Mouse (Mus musculus): ENCODE results near the gene Lrrc4.
A peak's percentile ranks its signal among the peaks of the same experiment; 100 is the strongest.

The Lrrc4 gene

GRCm38 (mm10) chr6:28825894-28826293, 5.7 kb downstream of the Lrrc4 start:
- DNase-seq (ENCODE audit: low spot score): no peak

GRCm38 (mm10) chr6:28823802-28824201, 7.7 kb downstream of the Lrrc4 start:
- no peak for DNase-seq (ENCODE audit: low spot score)

GRCm38 (mm10) chr6:28823375-28823774, 8.2 kb downstream of the Lrrc4 start:
- no peak for DNase-seq (ENCODE audit: low spot score)

GRCm38 (mm10) chr6:28822296-28822695, 9.3 kb downstream of the Lrrc4 start:
- no peak for DNase-seq (ENCODE audit: low spot score)

GRCm38 (mm10) chr6:28819509-28820358, 11.8 kb downstream of the Lrrc4 start:
- DNase-seq (ENCODE audit: low spot score): no peak

- DNase-seq (ENCODE audit: low spot score): peak; percentile 10
Observed at GRCm38 (mm10) chr6:28817039-28817438, 14.5 kb downstream of the Lrrc4 start.

- DNase-seq (ENCODE audit: low spot score): no peak
Observed at GRCm38 (mm10) chr6:28814895-28815294, 16.7 kb downstream of the Lrrc4 start.

- DNase-seq (ENCODE audit: low spot score): no peak
Observed at GRCm38 (mm10) chr6:28813057-28813456, 18.5 kb downstream of the Lrrc4 start.

GRCm38 (mm10) chr6:28804751-28805150, 26.8 kb downstream of the Lrrc4 start:
- no peak for DNase-seq (ENCODE audit: low spot score)

- no peak for DNase-seq (ENCODE audit: low spot score)
Observed at GRCm38 (mm10) chr6:28803678-28804279, 27.8 kb downstream of the Lrrc4 start.

- DNase-seq (ENCODE audit: low spot score): no peak
Observed at GRCm38 (mm10) chr6:28800976-28801375, 30.6 kb downstream of the Lrrc4 start.

GRCm38 (mm10) chr6:28799818-28800217, 31.7 kb downstream of the Lrrc4 start:
- DNase-seq (ENCODE audit: low spot score): no peak

- DNase-seq (ENCODE audit: low spot score): no peak
Observed at GRCm38 (mm10) chr6:28795792-28796515, 35.6 kb downstream of the Lrrc4 start.

- DNase-seq (ENCODE audit: low spot score): no peak
Observed at GRCm38 (mm10) chr6:28795380-28795779, 36.2 kb downstream of the Lrrc4 start.

- DNase-seq (ENCODE audit: low spot score): no peak
Observed at GRCm38 (mm10) chr6:28791809-28792208, 39.7 kb downstream of the Lrrc4 start.

GRCm38 (mm10) chr6:28791183-28791582, 40.4 kb downstream of the Lrrc4 start:
- DNase-seq (ENCODE audit: low spot score): no peak

GRCm38 (mm10) chr6:28789685-28790084, 41.9 kb downstream of the Lrrc4 start:
- no peak for DNase-seq (ENCODE audit: low spot score)

GRCm38 (mm10) chr6:28787133-28787532, 44.4 kb downstream of the Lrrc4 start:
- peak; percentile 8 for DNase-seq (ENCODE audit: low spot score)

GRCm38 (mm10) chr6:28785770-28786169, 45.8 kb downstream of the Lrrc4 start:
- DNase-seq (ENCODE audit: low spot score): no peak

GRCm38 (mm10) chr6:28783953-28784352, 47.6 kb downstream of the Lrrc4 start:
- DNase-seq (ENCODE audit: low spot score): no peak

- DNase-seq (ENCODE audit: low spot score): no peak
Observed at GRCm38 (mm10) chr6:28783082-28783647, 48.4 kb downstream of the Lrrc4 start.

- no peak for DNase-seq (ENCODE audit: low spot score)
Observed at GRCm38 (mm10) chr6:28781696-28782095, 49.9 kb downstream of the Lrrc4 start.

- DNase-seq (ENCODE audit: low spot score): no peak
Observed at GRCm38 (mm10) chr6:28771331-28771730, 60.2 kb downstream of the Lrrc4 start.
